Mouse (Mus musculus): ENCODE results near the gene Hsd11b2. TPM values are rescaled to one million over a fixed set of nuclear protein-coding genes. Genes with fewer than 3 reads are reported as not detected.

Gene Hsd11b2
- polyA plus RNA-seq, 1 experiment from 2014 or later: 1.7 TPM

- no peak overlapping the region for H3K27ac ChIP-seq (replicated peaks)
- no peak overlapping the region for H3K4me3 ChIP-seq
- H3K4me1 ChIP-seq: no peaks in the 10 kb centered on the region
- H3K4me2 ChIP-seq (replicated peaks): no peak overlapping the region
- no peak overlapping the region for H3K9ac ChIP-seq (replicated peaks)
- WGBS: 0% methylated on average over 1 of the region's 1 CpGs
- H3K9me3 ChIP-seq: no peaks in the 10 kb centered on the region
- no peaks in the 10 kb centered on the region for H3K27me3 ChIP-seq
- peaks cover 41% of the 10 kb centered on the region for H3K36me3 ChIP-seq
- ATAC-seq (replicated peaks): peak; percentile 57; the same call in 1 of the 2 replicates
Observed at GRCm38 (mm10) chr8:105533892-105534329, 15.4 kb downstream of the Hsd11b2 start.

GRCm38 (mm10) chr8:105536546-105536945, 18.0 kb downstream of the Hsd11b2 start:
- Histone ChIP-seq H3K9me3 (no peaks in the 10 kb centered on the region), H3K4me3 (no peak overlapping the region), H3K27ac (replicated peaks) (no peak overlapping the region), H3K9ac (replicated peaks) (no peak overlapping the region), H3K36me3 (peaks cover 29% of the 10 kb centered on the region), H3K4me1 (no peaks in the 10 kb centered on the region), H3K4me2 (replicated peaks) (no peak overlapping the region), H3K27me3 (no peaks in the 10 kb centered on the region)
- WGBS: 92% methylated on average over 3 of the region's 3 CpGs
- no peak for ATAC-seq (replicated peaks)

- H3K27me3 ChIP-seq: no peaks in the 10 kb centered on the region
- ATAC-seq (replicated peaks): no peak
- H3K4me1 ChIP-seq: no peaks in the 10 kb centered on the region
- WGBS: 89% methylated on average over 6 of the region's 6 CpGs
- no peaks in the 10 kb centered on the region for H3K9me3 ChIP-seq
- H3K4me3 ChIP-seq: no peak overlapping the region
- H3K4me2 ChIP-seq (replicated peaks): no peak overlapping the region
- H3K36me3 ChIP-seq: peaks cover 31% of the 10 kb centered on the region
- H3K27ac ChIP-seq (replicated peaks): no peak overlapping the region
- H3K9ac ChIP-seq (replicated peaks): no peak overlapping the region
Observed at GRCm38 (mm10) chr8:105537011-105537677, 18.6 kb downstream of the Hsd11b2 start.

DNA sequence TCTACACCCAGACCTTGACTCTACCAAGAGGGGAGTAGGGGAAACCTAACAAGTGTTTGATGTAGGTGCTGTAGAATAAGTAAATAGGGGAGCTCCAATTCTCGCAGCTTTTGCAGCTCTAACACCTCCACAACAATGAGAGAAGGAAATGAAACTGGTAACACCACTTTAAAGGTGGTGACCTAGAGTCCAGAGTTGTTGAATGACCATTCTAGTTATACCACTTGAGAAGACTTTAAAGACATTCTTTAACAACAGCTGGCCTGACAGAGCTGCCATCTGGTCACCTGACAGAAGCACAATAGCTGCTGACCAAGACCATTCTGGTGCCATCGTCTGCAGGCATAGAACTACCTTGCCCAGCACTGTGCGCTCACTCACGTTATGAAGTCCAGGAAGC, 20.4 kb downstream of the Hsd11b2 start:
- no peak overlapping the region for H3K27ac ChIP-seq (replicated peaks)
- no peaks in the 10 kb centered on the region for H3K9me3 ChIP-seq
- ATAC-seq (replicated peaks): no peak
- 91% methylated on average over 4 of the region's 4 CpGs for WGBS
- no peak overlapping the region for H3K4me3 ChIP-seq
- no peak overlapping the region for H3K9ac ChIP-seq (replicated peaks)
- H3K36me3 ChIP-seq: peaks cover 28% of the 10 kb centered on the region
- no peaks in the 10 kb centered on the region for H3K27me3 ChIP-seq
- no peak overlapping the region for H3K4me2 ChIP-seq (replicated peaks)
- H3K4me1 ChIP-seq: no peaks in the 10 kb centered on the region

DNA sequence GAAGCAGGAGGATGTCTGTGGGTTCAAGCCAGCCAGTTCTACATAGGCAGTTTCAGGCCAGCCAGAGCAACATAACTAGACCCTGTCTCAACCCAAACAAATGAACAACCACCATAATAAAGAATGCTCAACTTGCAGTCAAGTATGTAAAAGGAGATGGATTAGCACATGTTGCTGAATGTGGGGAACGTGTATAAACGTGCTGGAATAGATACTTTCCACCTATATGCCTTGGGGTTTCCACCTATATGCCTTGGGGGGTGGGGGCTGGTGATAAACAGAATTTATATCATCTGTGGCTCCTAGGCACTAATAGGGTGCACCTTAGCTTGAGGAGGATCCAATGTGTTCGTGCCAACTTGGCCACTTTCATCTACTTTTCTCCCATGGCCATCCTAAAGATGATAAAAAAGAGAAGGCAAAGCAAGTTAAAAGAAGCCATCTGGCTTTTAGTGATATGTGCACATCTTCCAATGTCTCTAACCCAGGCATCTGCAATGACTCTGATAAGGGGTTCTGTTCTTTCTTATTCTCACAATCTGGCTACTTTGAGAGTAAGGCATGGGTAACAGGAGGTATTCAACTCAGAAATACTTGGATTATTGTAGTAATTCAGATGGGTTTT, 23.6 kb downstream of the Hsd11b2 start:
- no peak overlapping the region for H3K4me2 ChIP-seq (replicated peaks)
- no peak overlapping the region for H3K27ac ChIP-seq (replicated peaks)
- peaks cover 19% of the 10 kb centered on the region for H3K36me3 ChIP-seq
- H3K4me1 ChIP-seq: 0 out of 2 replicates have a peak, but pooled peaks cover 4% of the 10 kb centered on the region
- WGBS: 84% methylated on average over 3 of the region's 3 CpGs
- no peak overlapping the region for H3K9ac ChIP-seq (replicated peaks)
- H3K9me3 ChIP-seq: no peaks in the 10 kb centered on the region
- H3K4me3 ChIP-seq: no peak overlapping the region
- no peak for ATAC-seq (replicated peaks)
- H3K27me3 ChIP-seq: no peaks in the 10 kb centered on the region

- Histone ChIP-seq H3K4me2 (replicated peaks) (no peak overlapping the region), H3K9ac (replicated peaks) (no peak overlapping the region), H3K9me3 (no peaks in the 10 kb centered on the region), H3K36me3 (peaks cover 15% of the 10 kb centered on the region), H3K4me3 (no peak overlapping the region), H3K4me1 (0 out of 2 replicates have a peak, but pooled peaks cover 4% of the 10 kb centered on the region), H3K27me3 (no peaks in the 10 kb centered on the region), H3K27ac (replicated peaks) (no peak overlapping the region)
- no peak for ATAC-seq (replicated peaks)
- 92% methylated on average over 2 of the region's 2 CpGs for WGBS
Observed at GRCm38 (mm10) chr8:105542808-105543207, 24.3 kb downstream of the Hsd11b2 start.

- Histone ChIP-seq H3K27me3 (no peaks in the 10 kb centered on the region), H3K4me1 (0 out of 2 replicates have a peak, but pooled peaks cover 4% of the 10 kb centered on the region), H3K4me2 (replicated peaks) (no peak overlapping the region), H3K27ac (replicated peaks) (no peak overlapping the region), H3K4me3 (no peak overlapping the region), H3K36me3 (peaks cover 7% of the 10 kb centered on the region), H3K9me3 (no peaks in the 10 kb centered on the region), H3K9ac (replicated peaks) (no peak overlapping the region)
- no peak for ATAC-seq (replicated peaks)
- WGBS: 61% methylated on average over 1 of the region's 1 CpGs
Observed at GRCm38 (mm10) chr8:105543703-105544102, 25.1 kb downstream of the Hsd11b2 start.

- Histone ChIP-seq H3K27ac (replicated peaks) (no peak overlapping the region), H3K4me3 (no peak overlapping the region), H3K9me3 (no peaks in the 10 kb centered on the region), H3K9ac (replicated peaks) (no peak overlapping the region), H3K27me3 (no peaks in the 10 kb centered on the region), H3K4me1 (0 out of 2 replicates have a peak, but pooled peaks cover 4% of the 10 kb centered on the region), H3K4me2 (replicated peaks) (no peak overlapping the region), H3K36me3 (0 out of 2 replicates have a peak, but pooled peaks cover 2% of the 10 kb centered on the region)
- no peak for ATAC-seq (replicated peaks)
- WGBS: 70% methylated on average over 7 of the region's 7 CpGs
Observed at GRCm38 (mm10) chr8:105544544-105545205, 26.1 kb downstream of the Hsd11b2 start.

DNA sequence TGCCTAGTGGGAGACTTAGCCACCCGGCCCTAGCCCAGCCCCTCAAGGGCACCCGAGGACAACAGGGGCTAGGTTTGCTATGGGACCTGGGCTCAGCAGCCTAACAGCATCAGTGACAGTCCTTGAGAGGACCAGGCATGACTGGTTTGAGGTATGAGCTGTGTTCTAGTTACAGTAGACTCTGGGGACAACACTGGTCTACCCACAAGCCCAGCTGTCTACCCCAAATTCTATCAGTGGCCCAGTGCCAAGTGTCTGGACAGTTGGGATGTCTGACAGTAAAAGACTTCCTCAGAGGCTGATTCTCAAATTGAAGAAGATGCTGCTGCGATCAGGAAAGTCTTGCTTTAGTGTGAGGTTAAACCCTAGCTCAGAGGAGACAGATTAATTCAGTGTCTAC, 26.7 kb downstream of the Hsd11b2 start:
- 92% methylated on average over 3 of the region's 3 CpGs for WGBS
- H3K27ac ChIP-seq (replicated peaks): no peak overlapping the region
- H3K9ac ChIP-seq (replicated peaks): no peak overlapping the region
- ATAC-seq (replicated peaks): no peak
- H3K4me2 ChIP-seq (replicated peaks): no peak overlapping the region
- H3K9me3 ChIP-seq: no peaks in the 10 kb centered on the region
- 0 out of 2 replicates have a peak, but pooled peaks cover 2% of the 10 kb centered on the region for H3K36me3 ChIP-seq
- no peaks in the 10 kb centered on the region for H3K27me3 ChIP-seq
- H3K4me1 ChIP-seq: 0 out of 2 replicates have a peak, but pooled peaks cover 4% of the 10 kb centered on the region
- H3K4me3 ChIP-seq: no peak overlapping the region

DNA sequence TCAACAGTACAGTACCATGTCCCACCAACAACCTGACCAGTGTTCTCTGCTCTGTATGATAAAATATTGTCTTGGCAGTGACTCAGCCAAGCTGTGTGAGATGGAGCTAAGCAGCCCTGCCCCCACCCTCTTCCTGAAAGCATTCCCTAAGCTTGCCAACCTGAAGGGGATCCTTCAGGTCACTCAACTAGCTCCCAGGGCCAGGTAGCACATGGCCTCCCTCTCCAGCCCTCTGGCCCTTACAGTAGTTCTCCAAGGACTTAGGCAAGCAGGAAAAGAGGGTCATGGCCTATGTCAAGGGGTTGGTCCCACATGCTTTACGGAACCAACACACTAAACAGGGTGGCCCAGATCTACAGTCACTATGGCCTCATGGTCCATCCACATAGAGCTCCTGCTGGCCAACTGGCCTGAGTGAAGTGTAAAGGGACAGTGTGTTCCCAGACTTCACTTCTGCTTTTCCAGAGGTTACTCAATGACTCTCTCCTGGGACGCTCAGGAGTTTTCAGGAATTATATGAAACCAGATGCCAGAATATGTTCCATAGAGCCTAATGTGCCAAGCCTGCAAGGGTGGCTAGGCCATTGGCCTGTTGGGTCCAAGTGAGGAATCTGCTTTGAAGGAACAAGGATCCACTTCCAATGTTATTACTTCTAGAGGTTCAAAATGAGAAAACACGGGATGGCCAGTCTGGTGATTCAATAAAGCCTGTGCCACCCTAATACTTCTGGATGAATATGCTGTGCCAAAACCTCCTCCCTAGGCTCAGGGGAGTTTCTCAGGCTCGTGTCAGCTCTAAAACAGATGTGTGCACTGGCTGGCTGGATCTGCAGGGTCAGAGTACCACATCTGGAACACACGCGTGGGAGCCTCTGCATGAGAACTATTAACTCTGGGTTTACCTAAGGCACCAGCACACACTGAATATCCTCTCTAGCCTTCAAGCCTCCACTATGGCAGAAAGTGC, 28.1 kb downstream of the Hsd11b2 start:
- Histone ChIP-seq H3K9ac (replicated peaks) (no peak overlapping the region), H3K27ac (replicated peaks) (no peak overlapping the region), H3K4me3 (no peak overlapping the region), H3K9me3 (no peaks in the 10 kb centered on the region), H3K4me2 (replicated peaks) (no peak overlapping the region), H3K27me3 (no peaks in the 10 kb centered on the region), H3K36me3 (0 out of 2 replicates have a peak, but pooled peaks cover 2% of the 10 kb centered on the region), H3K4me1 (0 out of 2 replicates have a peak, but pooled peaks cover 4% of the 10 kb centered on the region)
- 89% methylated on average over 6 of the region's 6 CpGs for WGBS
- ATAC-seq (replicated peaks): no peak

GRCm38 (mm10) chr8:105549506-105549905, 31.0 kb downstream of the Hsd11b2 start:
- Histone ChIP-seq H3K27me3 (no peaks in the 10 kb centered on the region), H3K4me1 (0 out of 2 replicates have a peak, but pooled peaks cover 4% of the 10 kb centered on the region), H3K4me2 (replicated peaks) (no peak overlapping the region), H3K9ac (replicated peaks) (no peak overlapping the region), H3K36me3 (no peaks in the 10 kb centered on the region; the same call in 1 of the 2 replicates), H3K4me3 (no peak overlapping the region), H3K9me3 (no peaks in the 10 kb centered on the region), H3K27ac (replicated peaks) (no peak overlapping the region)
- no peak for ATAC-seq (replicated peaks)
- 100% methylated on average over 1 of the region's 1 CpGs for WGBS

All from forebrain, embryonic 15.5 days (tissue).